Mouse (Mus musculus): Measurements from ENCODE around the gene Olfr1177-ps.

Gene Olfr1177-ps

GRCm38 (mm10) chr2:88346392-88346791 is at the start of gene Olfr1177-ps:
TSS of gene Olfr1177-ps (minus strand) at chr2:88346492.
- DNase-seq (ENCODE audit: low spot score): no peak

DNA sequence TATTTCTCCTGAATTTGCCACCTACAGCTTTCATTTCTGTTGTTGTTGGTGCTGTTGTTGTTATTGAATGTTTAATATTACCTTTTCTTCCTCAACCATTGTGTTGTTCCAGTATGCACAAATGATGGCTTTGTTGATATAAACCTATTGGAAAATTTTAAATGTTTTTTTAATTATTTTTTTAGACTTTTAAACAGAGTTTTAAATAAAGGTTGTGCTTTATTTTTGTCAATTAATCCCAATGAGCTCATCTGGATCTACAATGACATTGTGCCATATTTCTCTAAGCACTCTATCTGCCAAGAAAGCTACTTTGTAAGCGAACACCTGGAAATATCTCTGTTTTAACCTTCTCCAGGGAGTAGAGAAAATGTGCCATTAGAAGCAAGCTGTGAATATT is 40.5 kb upstream of the Olfr1177-ps start, which contains the start of gene Olfr1178:
Olfr1178 (plus strand) TSS at position 301 of the 400 bp plus-strand sequence.
- DNase-seq (ENCODE audit: low spot score): no peak

GRCm38 (mm10) chr2:88356304-88356703 is 10.0 kb upstream of the Olfr1177-ps start:
- no peak for DNase-seq (ENCODE audit: low spot score)

GRCm38 (mm10) chr2:88336421-88336820 is 9.9 kb downstream of the Olfr1177-ps start, which contains the start of gene Olfr1176:
TSS of gene Olfr1176 (plus strand) at chr2:88336721.
- no peak for DNase-seq (ENCODE audit: low spot score)

GRCm38 (mm10) chr2:88327115-88327514 is 19.2 kb downstream of the Olfr1177-ps start, which contains the start of gene Olfr1175-ps:
TSS of gene Olfr1175-ps (minus strand) at chr2:88327215.
- DNase-seq (ENCODE audit: low spot score): no peak

DNA sequence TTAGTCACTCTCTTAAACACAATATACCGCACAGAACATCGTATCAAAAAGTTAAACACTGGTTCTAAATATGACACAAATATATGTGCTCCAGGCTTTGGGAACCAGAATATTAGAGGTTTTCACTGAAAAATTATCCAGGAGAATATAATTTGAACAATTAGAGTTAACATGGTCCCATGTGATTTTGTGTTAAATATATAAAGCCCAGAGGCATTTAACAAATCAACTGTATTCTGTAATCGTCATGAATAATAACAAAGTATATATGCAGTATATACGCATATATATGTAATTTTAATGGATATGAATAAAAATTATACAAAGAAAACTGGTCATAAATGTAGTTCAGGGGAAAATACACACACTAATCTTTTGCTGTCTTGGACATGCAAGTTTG is 31.3 kb downstream of the Olfr1177-ps start, which contains the start of gene Olfr1174-ps:
Olfr1174-ps (minus strand) TSS at position 101 of the 400 bp plus-strand sequence.
- DNase-seq (ENCODE audit: low spot score): no peak
